Mouse (Mus musculus) lung, embryonic 14.5 days (tissue): Measurements from ENCODE around the gene Plcd1. TPM values are rescaled to one million over a fixed set of nuclear protein-coding genes. Genes with fewer than 3 reads are reported as not detected.

Experiments used
- ATAC-seq: fragments of 200-750 bp; cut with Nextera tagmentation; 2 replicates; pipeline ENCODE4 v1.8.0; 2017; ENCODE audit warnings: mild to moderate bottlenecking, moderate TSS enrichment, moderate library complexity; ENCODE audit not compliant: insufficient read depth
- DNase-seq: peaks from one replicate; pipeline ENCODE4 v3.0.0-alpha.2; 2015
- H3K27ac ChIP-seq: fragments of 300-500 bp; sonication (generic); 2 replicates; pipeline ENCODE4 v1.5.1; 2014; ENCODE audit warnings: low read depth, mild to moderate bottlenecking, moderate library complexity
- H3K27me3 ChIP-seq: fragments of 300-500 bp; sonication (generic); 2 replicates; pipeline ENCODE4 v1.6.1; 2014; ENCODE audit warnings: low read length, control low read depth; ENCODE audit not compliant: insufficient read depth
- H3K36me3 ChIP-seq: fragments of 300-500 bp; sonication (generic); 2 replicates; pipeline ENCODE4 v1.6.1; 2014; ENCODE audit warnings: control low read depth; ENCODE audit not compliant: insufficient read depth
- H3K4me1 ChIP-seq: fragments of 300-500 bp; sonication (generic); 2 replicates; pipeline ENCODE4 v1.6.1; 2014; ENCODE audit warnings: antibody characterized with exemption, control low read depth; ENCODE audit not compliant: insufficient read depth
- H3K4me2 ChIP-seq: fragments of 300-500 bp; sonication (generic); 2 replicates; pipeline ENCODE4 v1.6.1; 2014; ENCODE audit warnings: mild to moderate bottlenecking
- H3K4me3 ChIP-seq: fragments of 300-500 bp; sonication (generic); 2 replicates; pipeline ENCODE4 v1.5.1; 2014; ENCODE audit warnings: low read depth, low read length
- H3K9ac ChIP-seq: fragments of 300-500 bp; sonication (generic); 2 replicates; pipeline ENCODE4 v1.6.1; 2014
- H3K9me3 ChIP-seq: fragments of 300-500 bp; sonication (generic); 2 replicates; pipeline ENCODE4 v1.6.1; 2016; ENCODE audit warnings: low read depth, low read length, control low read depth
- CTCF ChIP-seq: IDR thresholded peaks from 2 replicates; pipeline ENCODE4 v1.5.1; 2016; ENCODE audit warnings: antibody characterized with exemption, low read depth
- whole genome bisulfite sequencing: fragments of 180-500 bp; shearing (Covaris S2); extraction: QIAGEN DNeasy Blood & Tissue Kit; methylation state at CpG from one replicate; pipeline ENCODE4 v1.1.7; 2014; 5-methylcytosine and 5-hydroxymethylcytosine counted together
- polyA plus RNA-seq: library from polyadenylated mRNA; unstranded; fragments of >200 nt; fragmentation: Nextera tagmentation; extraction: Ambion mirVana; gene quantifications from 2 replicates; pipeline ENCODE4 v1.2.1, GENCODE M21; 2014

The Plcd1 gene
- polyA plus RNA-seq: 13.2 and 14.9 TPM in 2 replicates

GRCm38 (mm10) chr9:119093419-119094295 lies at the start of gene Plcd1:
Gene Plcd1, minus strand, starts transcription at chr9:119093502.
- peak; percentile 88 for DNase-seq
- Histone ChIP-seq H3K9me3 (no peaks in the 10 kb centered on the region), H3K4me2 (peak within 1 kb of the TSS; percentile 93), H3K4me1 (peaks cover 14% of the 10 kb centered on the region), H3K27ac (peak within 1 kb of the TSS; percentile 60), H3K9ac (peak within 1 kb of the TSS; percentile 66), H3K27me3 (peaks cover 16% of the 10 kb centered on the region; the same call in 1 of the 2 replicates), H3K36me3 (no peaks in the 10 kb centered on the region), H3K4me3 (peak within 1 kb of the TSS; percentile 56)
- ATAC-seq: peak; percentile 86
- TF ChIP-seq CTCF: no peak
- whole genome bisulfite sequencing: 10% methylated on average over 45 of the region's 45 CpGs

- ATAC-seq (no peak), DNase-seq (no peak)
- WGBS: 73% methylated on average over 5 of the region's 5 CpGs
- no peak for TF ChIP-seq CTCF
- Histone ChIP-seq H3K4me3 (no peak overlapping the region), H3K4me2 (no peak overlapping the region), H3K36me3 (no peaks in the 10 kb centered on the region), H3K27ac (no peak overlapping the region), H3K9ac (no peak overlapping the region), H3K9me3 (no peaks in the 10 kb centered on the region), H3K4me1 (no peaks in the 10 kb centered on the region), H3K27me3 (no peaks in the 10 kb centered on the region)
Observed at GRCm38 (mm10) chr9:119142066-119142465, 48.8 kb upstream of the Plcd1 start.

GRCm38 (mm10) chr9:119138836-119139235 lies 45.5 kb upstream of the Plcd1 start:
- Histone ChIP-seq H3K27ac (no peak overlapping the region), H3K4me3 (no peak overlapping the region), H3K4me2 (no peak overlapping the region), H3K9ac (no peak overlapping the region), H3K36me3 (no peaks in the 10 kb centered on the region), H3K4me1 (no peaks in the 10 kb centered on the region), H3K27me3 (no peaks in the 10 kb centered on the region), H3K9me3 (no peaks in the 10 kb centered on the region)
- no peak for TF ChIP-seq CTCF
- ATAC-seq (no peak), DNase-seq (no peak)
- 69% methylated on average over 2 of the region's 2 CpGs for WGBS

GRCm38 (mm10) chr9:119130692-119131091 lies 37.4 kb upstream of the Plcd1 start:
- Histone ChIP-seq H3K9ac (no peak overlapping the region), H3K4me3 (no peak overlapping the region), H3K4me2 (no peak overlapping the region), H3K27me3 (no peaks in the 10 kb centered on the region), H3K9me3 (no peaks in the 10 kb centered on the region), H3K36me3 (no peaks in the 10 kb centered on the region), H3K4me1 (no peaks in the 10 kb centered on the region), H3K27ac (no peak overlapping the region)
- no peak for TF ChIP-seq CTCF
- ATAC-seq (no peak), DNase-seq (no peak)
- WGBS: 51% methylated on average over 5 of the region's 5 CpGs

GRCm38 (mm10) chr9:119128436-119129181 lies 35.3 kb upstream of the Plcd1 start:
- no peaks in the 10 kb centered on the region for H3K36me3 ChIP-seq
- H3K4me3 ChIP-seq: no peak overlapping the region
- peak; percentile 28; the same call in 1 of the 2 replicates for TF ChIP-seq CTCF
- no peaks in the 10 kb centered on the region for H3K4me1 ChIP-seq
- H3K4me2 ChIP-seq: no peak overlapping the region
- no peaks in the 10 kb centered on the region for H3K27me3 ChIP-seq
- DNase-seq (peak; percentile 24), ATAC-seq (no peak)
- no peak overlapping the region for H3K27ac ChIP-seq
- no peaks in the 10 kb centered on the region for H3K9me3 ChIP-seq
- 74% methylated on average over 12 of the region's 12 CpGs for WGBS
- no peak overlapping the region for H3K9ac ChIP-seq

- Histone ChIP-seq H3K27me3 (no peaks in the 10 kb centered on the region), H3K9ac (no peak overlapping the region), H3K4me3 (no peak overlapping the region), H3K9me3 (no peaks in the 10 kb centered on the region), H3K4me2 (no peak overlapping the region), H3K36me3 (no peaks in the 10 kb centered on the region), H3K27ac (no peak overlapping the region), H3K4me1 (no peaks in the 10 kb centered on the region)
- DNase-seq (no peak), ATAC-seq (no peak)
- WGBS: 76% methylated on average over 18 of the region's 18 CpGs
- no peak for TF ChIP-seq CTCF
Observed at GRCm38 (mm10) chr9:119122596-119123369, 29.5 kb upstream of the Plcd1 start.

- no peak for TF ChIP-seq CTCF
- no peaks in the 10 kb centered on the region for H3K27me3 ChIP-seq
- WGBS: 57% methylated on average over 3 of the region's 3 CpGs
- H3K4me3 ChIP-seq: no peak overlapping the region
- H3K27ac ChIP-seq: no peak overlapping the region
- H3K4me1 ChIP-seq: no peaks in the 10 kb centered on the region
- no peak for ATAC-seq
- no peaks in the 10 kb centered on the region for H3K9me3 ChIP-seq
- DNase-seq: no peak
- H3K9ac ChIP-seq: no peak overlapping the region
- no peak overlapping the region for H3K4me2 ChIP-seq
- H3K36me3 ChIP-seq: no peaks in the 10 kb centered on the region
Observed at GRCm38 (mm10) chr9:119120168-119120560, 26.9 kb upstream of the Plcd1 start.
